In the genomic region with DNA sequence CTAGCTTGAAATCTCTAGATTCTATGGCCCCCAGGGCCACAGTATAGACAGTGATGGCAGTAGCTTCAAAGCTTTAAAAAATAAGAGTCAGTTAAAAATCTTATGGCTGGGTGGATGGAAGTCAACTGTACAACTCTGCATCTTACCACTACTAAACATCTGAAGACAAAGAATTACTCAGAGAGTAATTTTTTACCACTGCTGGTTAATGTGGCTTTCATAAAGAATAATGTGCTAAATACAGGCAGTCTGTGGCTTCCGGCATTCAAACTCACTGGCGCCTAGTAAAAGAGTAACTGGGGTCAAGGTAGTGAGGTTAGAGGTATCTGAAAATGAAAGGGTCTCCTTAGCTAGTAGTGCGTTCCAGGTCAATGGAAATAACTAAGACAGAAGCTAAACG, we compare ENCODE assay signal across 19 mouse cellular contexts.
"Had no signal": no experiment of that assay in that cellular context is flagged by ENCODE, and none has a peak within 500 bp of the region (broad histone marks: within the 10 kb centered on the region; RNA-seq: fewer than 3 reads in every experiment).

No protein-coding gene starts in this region.

- H3K4me3 ChIP-seq: limb, embryonic 12.5 days; limb, embryonic 15.5 days; neural tube, embryonic 12.5 days; neural tube, embryonic 15.5 days; stomach, embryonic 15.5 days had no signal

- H3K4me1 ChIP-seq: limb, embryonic 12.5 days; limb, embryonic 15.5 days; neural tube, embryonic 12.5 days; neural tube, embryonic 15.5 days; stomach, embryonic 15.5 days had no signal

- H3K36me3 ChIP-seq: limb, embryonic 12.5 days; limb, embryonic 15.5 days; neural tube, embryonic 12.5 days; neural tube, embryonic 15.5 days; stomach, embryonic 15.5 days had no signal

- H3K9ac ChIP-seq: limb, embryonic 12.5 days; limb, embryonic 15.5 days; liver, embryonic 14.5 days; neural tube, embryonic 12.5 days; neural tube, embryonic 15.5 days; stomach, embryonic 15.5 days had no signal

- DNase-seq: kidney, adult 18-20 months; kidney, postnatal 14 days; left cerebral cortex, postnatal 4 days; lung, adult 2 months; lung, postnatal 14 days; lung, postnatal 4 days; midbrain, embryonic 14.5 days; right cerebral cortex, adult 18-20 months; right cerebral cortex, postnatal 14 days; right cerebral cortex, postnatal 4 days; thymus, postnatal 25 days had no signal

- H3K9me3 ChIP-seq: limb, embryonic 12.5 days; limb, embryonic 15.5 days; neural tube, embryonic 12.5 days; neural tube, embryonic 15.5 days; stomach, embryonic 15.5 days had no signal

- H3K4me2 ChIP-seq: limb, embryonic 12.5 days; limb, embryonic 15.5 days; liver, embryonic 11.5 days; midbrain, embryonic 11.5 days; neural tube, embryonic 12.5 days; neural tube, embryonic 15.5 days; stomach, embryonic 15.5 days had no signal

- H3K27ac ChIP-seq: limb, embryonic 12.5 days; limb, embryonic 15.5 days; liver, embryonic 14.5 days; neural tube, embryonic 12.5 days; neural tube, embryonic 15.5 days; stomach, embryonic 15.5 days had no signal

- H3K27me3 ChIP-seq: neural tube, embryonic 12.5 days; stomach, embryonic 15.5 days had no signal
